Mouse (Mus musculus) forebrain, embryonic 16.5 days (tissue): Measurements from ENCODE around the gene Olfr895. TPM values are rescaled to one million over a fixed set of nuclear protein-coding genes. Genes with fewer than 3 reads are reported as not detected.

Experiments used
- ATAC-seq: fragments of 200-750 bp; cut with Nextera tagmentation; 2 replicates; pipeline ENCODE4 v1.8.0; 2017; ENCODE audit warnings: mild to moderate bottlenecking, moderate library complexity
- H3K27ac ChIP-seq: fragments of 300-500 bp; sonication (generic); 2 replicates; pipeline ENCODE4 v1.5.1; 2014; ENCODE audit warnings: low read length, control low read depth
- H3K27me3 ChIP-seq: fragments of 300-500 bp; sonication (generic); replicated peaks from 2 replicates; pipeline ENCODE4 v1.6.1; 2014; ENCODE audit warnings: low read length; ENCODE audit not compliant: control insufficient read depth, insufficient read depth
- H3K36me3 ChIP-seq: fragments of 300-500 bp; sonication (generic); 2 replicates; pipeline ENCODE4 v1.6.1; 2014; ENCODE audit not compliant: control insufficient read depth, insufficient read depth
- H3K4me1 ChIP-seq: fragments of 300-500 bp; sonication (generic); replicated peaks from 2 replicates; pipeline ENCODE4 v1.6.1; 2014; ENCODE audit warnings: low read length; ENCODE audit not compliant: control insufficient read depth, insufficient read depth
- H3K4me2 ChIP-seq: fragments of 300-500 bp; sonication (generic); 2 replicates; pipeline ENCODE4 v1.6.1; 2014; ENCODE audit warnings: mild to moderate bottlenecking, low read length, control low read depth
- H3K4me3 ChIP-seq: fragments of 300-500 bp; sonication (generic); replicated peaks from 2 replicates; pipeline ENCODE4 v1.5.1; 2014; ENCODE audit warnings: mild to moderate bottlenecking, low read length, control low read depth
- H3K9ac ChIP-seq: fragments of 300-500 bp; sonication (generic); replicated peaks from 2 replicates; pipeline ENCODE4 v1.6.1; 2014; ENCODE audit warnings: low read depth, low read length, control low read depth
- H3K9me3 ChIP-seq: fragments of 300-500 bp; sonication (generic); 2 replicates; pipeline ENCODE4 v1.6.1; 2016; ENCODE audit warnings: low read length; ENCODE audit not compliant: control insufficient read depth
- WGBS: fragments of 180-500 bp; shearing (Covaris S2); extraction: QIAGEN DNeasy Blood & Tissue Kit; methylation state at CpG from one replicate; pipeline ENCODE4 v1.1.7; 2014; 5-methylcytosine and 5-hydroxymethylcytosine counted together
- polyA plus RNA-seq: library from polyadenylated mRNA; unstranded; fragments of >200 nt; fragmentation: Nextera tagmentation; extraction: Ambion mirVana; gene quantifications from 2 replicates; pipeline ENCODE4 v1.2.1, GENCODE M21; 2015

Gene Olfr895
- not detected in 2 replicates for polyA plus RNA-seq

DNA sequence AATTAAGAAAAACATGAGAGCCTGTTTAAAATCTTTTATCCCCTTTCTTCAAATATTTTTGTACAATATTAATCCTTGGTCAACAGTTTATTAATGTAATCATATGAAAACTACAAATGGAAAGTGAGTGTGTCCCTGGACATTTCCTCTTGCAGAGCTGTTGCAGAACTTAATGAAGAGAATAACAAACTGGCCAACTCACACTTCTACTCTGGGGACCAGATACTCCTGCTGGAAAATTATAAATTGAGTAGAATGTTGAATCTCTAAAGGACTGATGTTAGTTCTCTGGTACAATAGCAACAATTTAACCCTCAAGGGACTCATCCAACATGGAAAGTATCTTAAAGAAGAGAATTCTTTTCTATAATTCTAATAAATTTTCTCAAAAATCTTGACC is at the start of gene Olfr895:
Gene Olfr895 (plus strand): TSS at position 301 of the 400 bp plus-strand sequence.
- no peak within 1 kb of the TSS for H3K4me3 ChIP-seq
- ATAC-seq: no peak
- no peak within 1 kb of the TSS for H3K9ac ChIP-seq
- no peak within 1 kb of the TSS for H3K27ac ChIP-seq
- no peaks in the 10 kb centered on the region for H3K9me3 ChIP-seq
- no peaks in the 10 kb centered on the region for H3K4me1 ChIP-seq
- no peaks in the 10 kb centered on the region for H3K36me3 ChIP-seq
- no peak within 1 kb of the TSS for H3K4me2 ChIP-seq
- H3K27me3 ChIP-seq: no peaks in the 10 kb centered on the region

DNA sequence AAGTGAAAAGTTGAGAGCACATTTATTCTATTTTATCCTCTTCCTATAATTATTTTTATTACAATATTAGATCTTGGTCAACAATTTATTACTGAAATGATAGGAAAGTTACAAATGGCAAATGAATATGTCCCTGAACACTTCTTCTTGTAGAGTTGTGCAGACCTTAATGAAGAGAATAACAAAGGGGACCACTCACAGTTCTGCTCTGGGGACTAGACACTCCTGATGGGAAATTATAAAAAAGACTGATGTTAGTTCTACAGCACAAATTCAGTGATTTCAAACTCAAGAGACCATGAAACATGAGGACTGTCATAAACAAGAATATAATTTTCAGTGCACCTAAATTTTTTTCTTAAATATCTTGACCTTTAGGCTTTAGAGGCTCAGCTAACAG is 15.2 kb upstream of the Olfr895 start, which contains the start of gene Olfr143:
Gene Olfr143 (plus strand): TSS at position 301 of the 400 bp plus-strand sequence.
- Histone ChIP-seq H3K36me3 (no peaks in the 10 kb centered on the region), H3K9ac (no peak within 1 kb of the TSS), H3K9me3 (no peaks in the 10 kb centered on the region), H3K4me3 (no peak within 1 kb of the TSS), H3K27me3 (no peaks in the 10 kb centered on the region), H3K4me2 (no peak within 1 kb of the TSS), H3K27ac (no peak within 1 kb of the TSS), H3K4me1 (no peaks in the 10 kb centered on the region)
- no peak for ATAC-seq

DNA sequence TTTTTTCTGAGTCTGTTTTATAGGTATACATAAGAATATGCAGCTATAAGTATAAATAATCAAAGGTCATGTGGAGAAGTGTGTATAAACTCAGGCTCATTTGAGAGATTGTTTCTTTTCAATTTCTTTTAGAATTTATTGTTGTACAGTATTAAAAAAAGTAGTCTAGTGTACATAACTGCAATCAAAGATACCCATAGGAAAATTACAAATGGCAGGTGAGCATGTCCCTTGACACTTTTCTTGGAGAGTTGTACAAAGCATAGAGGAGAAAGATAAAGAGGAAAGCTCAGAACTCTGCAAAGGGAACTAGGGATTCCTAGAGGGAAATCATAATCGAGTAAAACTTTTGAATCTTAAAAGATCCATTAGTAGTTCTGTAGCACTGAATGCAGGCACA is 23.2 kb downstream of the Olfr895 start, which contains the start of gene Olfr896-ps1:
Gene Olfr896-ps1 (plus strand): TSS at position 301 of the 400 bp plus-strand sequence.
- Histone ChIP-seq H3K4me3 (no peak within 1 kb of the TSS), H3K9ac (no peak within 1 kb of the TSS), H3K4me2 (no peak within 1 kb of the TSS), H3K27me3 (no peaks in the 10 kb centered on the region), H3K9me3 (no peaks in the 10 kb centered on the region), H3K36me3 (no peaks in the 10 kb centered on the region), H3K4me1 (no peaks in the 10 kb centered on the region), H3K27ac (no peak within 1 kb of the TSS)
- no peak for ATAC-seq
- WGBS: 95% methylated on average over 1 of the region's 1 CpGs

Other genes starting within 250 kb of the Olfr895 start
- not detected in 2 replicates for gene Olfr883, start 242.0 kb upstream of the Olfr895 start, polyA plus RNA-seq
- gene Olfr884, start 221.3 kb upstream of the Olfr895 start, polyA plus RNA-seq: not detected in 2 replicates
- gene Olfr885, start 206.5 kb upstream of the Olfr895 start, polyA plus RNA-seq: not detected in 2 replicates
- gene Olfr887, start 183.8 kb upstream of the Olfr895 start, polyA plus RNA-seq: not detected in 2 replicates
- gene Olfr888, start 159.7 kb upstream of the Olfr895 start, polyA plus RNA-seq: not detected in 2 replicates
- 0.05 TPM in 1 of 2 replicates, not detected in the other for gene Olfr889, start 152.7 kb upstream of the Olfr895 start, polyA plus RNA-seq
- gene Olfr890, start 125.3 kb upstream of the Olfr895 start, polyA plus RNA-seq: not detected in 2 replicates
- not detected in 2 replicates for gene Olfr891, start 87.0 kb upstream of the Olfr895 start, polyA plus RNA-seq
- not detected in 2 replicates for gene Olfr893, start 59.5 kb upstream of the Olfr895 start, polyA plus RNA-seq
- gene Olfr894, start 49.8 kb upstream of the Olfr895 start, polyA plus RNA-seq: not detected in 2 replicates
- not detected in 2 replicates for gene Olfr143, start 15.1 kb upstream of the Olfr895 start, polyA plus RNA-seq
- gene Olfr896-ps1, start 23.3 kb downstream of the Olfr895 start, polyA plus RNA-seq: not detected in 2 replicates
- gene Olfr25, start 61.2 kb downstream of the Olfr895 start, polyA plus RNA-seq: not detected in 2 replicates
- not detected in 2 replicates for gene Olfr898, start 80.6 kb downstream of the Olfr895 start, polyA plus RNA-seq
- not detected in 2 replicates for gene Olfr250, start 99.0 kb downstream of the Olfr895 start, polyA plus RNA-seq
- not detected in 2 replicates for gene Olfr251, start 109.2 kb downstream of the Olfr895 start, polyA plus RNA-seq
- gene Olfr147, start 133.8 kb downstream of the Olfr895 start, polyA plus RNA-seq: not detected in 2 replicates
- not detected in 2 replicates for gene Olfr901, start 161.6 kb downstream of the Olfr895 start, polyA plus RNA-seq
- not detected in 2 replicates for gene Olfr902, start 179.8 kb downstream of the Olfr895 start, polyA plus RNA-seq
- gene Olfr904, start 195.3 kb downstream of the Olfr895 start, polyA plus RNA-seq: not detected in 2 replicates
- gene Olfr905, start 203.3 kb downstream of the Olfr895 start, polyA plus RNA-seq: not detected in 2 replicates
- gene Olfr906, start 219.2 kb downstream of the Olfr895 start, polyA plus RNA-seq: not detected in 2 replicates
- not detected in 2 replicates for gene Olfr907, start 227.9 kb downstream of the Olfr895 start, polyA plus RNA-seq